Mouse (Mus musculus): ENCODE measurements around the gene Zfyve19.

Zfyve19 gene

GRCm38 (mm10) chr2:119196316-119197108, 11.9 kb upstream of the Zfyve19 start:
- no peak for DNase-seq (ENCODE audit: low spot score in 2 of 2)

GRCm38 (mm10) chr2:119197493-119197892, 10.9 kb upstream of the Zfyve19 start:
- no peak for DNase-seq (ENCODE audit: low spot score in 2 of 2)

DNA sequence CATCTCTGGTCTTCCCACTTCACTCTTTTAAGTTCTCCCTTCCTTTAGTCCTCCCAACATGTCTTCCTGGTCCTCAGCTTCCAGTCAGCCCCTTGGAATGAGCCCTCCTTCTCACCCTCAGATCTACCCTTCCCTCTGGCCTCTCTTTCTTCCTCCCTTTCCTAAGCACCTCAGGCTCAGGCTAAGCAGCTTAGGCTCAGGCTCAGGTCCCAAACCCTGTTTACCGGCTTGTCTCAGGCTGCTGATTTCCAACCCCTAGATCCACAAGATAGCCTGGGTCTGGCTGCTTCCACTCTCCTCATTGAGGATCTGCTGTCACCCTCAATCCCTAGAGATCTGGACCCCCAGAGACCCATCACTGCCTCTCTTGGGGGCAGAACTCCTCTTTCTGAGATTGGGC, 10.4 kb upstream of the Zfyve19 start:
- DNase-seq (ENCODE audit: low spot score in 2 of 2): no peak

GRCm38 (mm10) chr2:119198934-119199333, 9.5 kb upstream of the Zfyve19 start:
- DNase-seq (ENCODE audit: low spot score in 2 of 2): no peak

- DNase-seq (ENCODE audit: low spot score in 2 of 2): no peak
Observed at GRCm38 (mm10) chr2:119202914-119203453, 5.4 kb upstream of the Zfyve19 start.

DNA sequence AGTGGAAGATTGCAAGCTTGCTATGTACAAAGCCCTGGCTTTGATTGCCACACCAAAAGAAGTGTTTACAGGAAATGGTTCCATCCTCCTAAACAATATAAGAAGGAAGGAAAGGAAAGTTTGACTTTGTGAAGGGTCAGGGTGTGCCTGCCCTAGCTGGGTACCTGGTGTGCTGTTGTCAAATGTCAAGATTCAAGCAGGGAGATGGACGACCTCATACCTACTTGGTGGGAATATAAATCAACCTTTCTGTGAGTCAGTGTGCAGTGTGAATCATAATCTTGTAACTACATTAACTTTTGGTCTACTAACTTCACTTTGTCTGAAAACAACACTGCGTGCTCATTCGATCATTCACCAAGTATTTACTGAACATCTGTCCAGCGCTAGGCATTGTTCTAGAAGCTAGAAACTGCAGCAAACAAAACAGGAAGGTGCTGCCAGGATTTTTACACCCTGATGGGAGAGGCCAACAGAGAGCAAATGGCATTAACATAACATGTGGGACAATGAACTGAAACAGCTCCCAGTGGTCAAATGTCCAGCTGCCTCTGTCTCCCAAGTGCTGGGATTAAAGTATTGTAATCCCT, 4.5 kb upstream of the Zfyve19 start:
- DNase-seq (ENCODE audit: low spot score in 2 of 2): no peak

- no peak for DNase-seq (ENCODE audit: low spot score in 2 of 2)
Observed at GRCm38 (mm10) chr2:119207961-119208343, 465 bp upstream of the Zfyve19 start.

GRCm38 (mm10) chr2:119209176-119209507, 725 bp downstream of the Zfyve19 start:
- DNase-seq (ENCODE audit: low spot score in 2 of 2): no peak

DNA sequence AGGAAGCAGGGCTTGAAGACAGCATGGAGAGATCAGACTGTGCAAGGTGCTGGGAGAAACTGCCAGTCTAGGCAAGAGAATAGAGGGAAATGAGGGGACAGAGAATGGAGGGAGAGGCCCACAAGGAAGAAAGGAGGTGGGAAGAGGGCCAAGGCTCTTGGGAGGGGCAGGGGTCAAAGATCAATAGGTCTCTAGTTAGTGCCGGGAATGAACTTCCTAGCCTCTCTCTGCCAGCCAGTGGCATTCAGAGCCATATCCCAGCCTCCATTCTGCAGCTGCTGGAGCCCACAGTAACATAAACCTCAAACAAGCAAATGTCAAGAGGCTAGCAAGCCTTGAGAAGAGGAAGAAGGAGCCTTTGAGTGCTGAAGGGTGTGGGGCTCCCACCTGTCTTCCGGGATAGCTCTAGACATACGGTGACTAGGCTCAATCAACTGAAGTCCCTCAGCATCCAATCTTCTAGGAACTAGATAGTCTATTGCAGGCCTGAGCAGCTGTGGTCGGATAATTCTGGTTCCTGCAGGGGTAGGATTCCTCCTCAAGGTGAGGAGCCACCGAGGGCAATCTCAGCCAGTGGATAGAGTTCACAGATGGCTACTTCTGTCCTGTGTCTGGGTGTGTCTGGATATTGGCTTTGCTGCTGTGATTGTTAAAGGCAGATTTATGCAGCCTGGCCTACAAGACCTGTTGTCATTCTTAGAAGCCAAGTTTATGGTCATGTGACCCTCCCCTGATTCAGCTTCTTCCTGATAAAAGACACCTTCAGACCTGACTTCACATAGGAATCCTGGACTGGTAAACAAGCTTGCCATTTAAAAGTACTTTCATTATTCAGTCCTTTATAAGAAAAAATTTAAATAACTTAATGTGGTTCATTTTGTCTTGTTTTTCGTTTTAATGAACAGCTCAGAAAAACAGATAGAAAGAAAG, 21.6 kb downstream of the Zfyve19 start, which contains the start of gene Ppp1r14d:
Gene Ppp1r14d (minus strand): TSS at position 132 of the 930 bp plus-strand sequence.
- DNase-seq (ENCODE audit: low spot score in 2 of 2): no peak

- no peak for DNase-seq (ENCODE audit: low spot score in 2 of 2)
Observed at GRCm38 (mm10) chr2:119236682-119237209, 28.3 kb downstream of the Zfyve19 start.

DNA sequence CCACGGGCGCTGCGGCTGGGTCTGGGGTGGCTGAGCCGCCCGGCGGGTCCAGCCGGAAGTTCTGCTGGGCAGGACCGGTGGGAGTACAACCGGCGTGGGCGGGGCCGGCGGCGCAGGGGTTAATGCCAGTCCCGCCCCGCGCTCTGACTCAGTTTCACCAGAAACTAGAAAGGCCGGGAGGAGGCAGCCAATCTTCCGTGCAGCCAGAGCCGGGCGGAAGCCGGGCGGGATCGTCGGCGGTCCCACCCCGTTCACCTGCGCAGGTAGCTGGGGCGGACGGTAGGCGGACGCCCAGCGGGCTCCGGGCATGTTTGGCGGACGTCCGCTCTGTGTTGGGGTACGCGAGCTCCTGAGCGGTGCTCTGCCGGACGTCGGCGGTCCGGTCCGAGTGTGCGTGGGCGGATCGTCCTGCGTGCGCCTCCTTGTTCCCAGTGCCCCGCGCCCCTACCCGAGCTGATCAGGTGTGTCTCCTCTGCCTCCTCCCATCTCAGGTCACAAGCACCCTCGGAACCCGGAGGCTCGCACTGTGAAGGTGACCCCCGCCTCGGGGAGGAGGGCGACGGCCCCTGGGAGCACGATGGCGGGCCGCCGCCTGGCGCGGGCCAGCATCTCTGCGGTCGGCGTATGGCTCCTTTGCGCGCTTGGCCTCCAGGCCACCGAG, 28.9 kb downstream of the Zfyve19 start, which contains the start of gene Spint1:
Gene Spint1 (plus strand): TSS at position 153 of the 661 bp plus-strand sequence.
- DNase-seq (ENCODE audit: low spot score in 2 of 2): no peak

DNA sequence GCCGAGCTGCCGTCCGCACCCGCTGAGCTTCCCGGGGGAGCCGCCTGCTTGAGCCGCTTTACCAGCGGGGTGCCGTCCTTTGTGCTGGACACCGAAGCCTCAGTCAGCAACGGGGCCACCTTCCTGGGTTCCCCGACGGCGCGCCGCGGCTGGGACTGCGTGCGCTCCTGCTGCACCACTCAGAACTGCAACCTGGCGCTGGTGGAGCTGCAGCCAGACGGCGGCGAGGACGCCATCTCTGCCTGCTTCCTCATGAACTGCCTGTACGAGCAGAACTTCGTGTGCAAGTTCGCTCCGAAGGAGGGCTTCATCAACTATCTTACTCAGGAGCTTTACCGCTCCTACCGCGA, 29.4 kb downstream of the Zfyve19 start:
- DNase-seq (ENCODE audit: low spot score in 2 of 2): no peak

DNA sequence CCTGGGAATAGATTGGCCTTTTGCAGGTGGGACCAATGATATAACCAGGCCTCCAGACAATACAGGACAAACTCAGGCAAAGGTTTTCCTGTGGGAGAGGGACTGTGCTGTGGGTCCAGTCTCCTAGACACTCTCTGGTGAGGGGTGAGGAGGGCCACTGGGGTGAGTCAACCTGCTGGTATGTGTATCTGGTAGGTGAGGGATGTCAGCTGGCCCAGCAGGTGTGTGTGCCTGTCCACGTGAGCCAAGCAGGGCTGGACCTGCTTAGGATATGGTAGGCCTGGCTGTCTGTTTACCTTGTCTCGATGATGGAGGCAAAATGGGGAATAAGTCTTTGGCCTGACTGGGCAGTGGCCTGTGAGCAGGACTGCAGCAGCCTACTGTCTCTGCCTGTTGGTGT, 30.3 kb downstream of the Zfyve19 start:
- no peak for DNase-seq (ENCODE audit: low spot score in 2 of 2)

DNA sequence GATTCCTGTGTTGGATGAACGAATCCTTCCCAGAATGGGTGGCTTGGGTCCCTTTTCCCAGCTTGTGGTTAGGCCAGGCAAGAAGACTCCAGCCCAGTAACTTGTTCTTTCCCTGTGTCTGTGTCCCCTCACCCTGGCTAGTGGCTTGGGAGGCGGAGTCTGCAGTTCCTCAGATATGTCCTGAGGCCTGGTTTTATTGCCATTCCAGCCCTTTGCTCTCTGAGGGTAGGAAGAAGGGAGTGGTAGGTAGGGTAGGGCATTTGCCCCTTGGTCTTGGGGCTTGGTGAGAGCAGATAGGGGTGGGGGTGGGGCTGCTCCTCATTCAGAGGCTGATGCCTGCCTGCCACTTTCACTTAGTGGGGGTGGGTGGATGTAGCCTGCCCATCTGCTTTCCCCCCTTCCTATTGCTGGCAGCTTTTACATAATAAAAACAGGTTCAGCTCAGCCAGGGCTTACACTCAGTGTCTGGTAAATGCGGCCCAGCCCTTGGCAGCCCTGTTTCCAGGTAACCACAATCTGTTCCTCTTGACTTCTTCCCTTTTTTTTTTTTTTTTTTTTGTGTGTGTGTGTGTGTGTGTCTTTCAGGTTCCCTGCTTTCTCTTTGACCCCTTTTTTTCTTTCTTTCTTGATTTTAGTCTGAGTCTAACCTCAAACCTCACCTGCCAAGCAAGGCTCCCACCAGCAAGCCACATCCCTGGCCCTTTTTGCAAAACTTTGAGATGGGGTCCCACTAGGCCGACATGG, 31.8 kb downstream of the Zfyve19 start:
- no peak for DNase-seq (ENCODE audit: low spot score in 2 of 2)

DNA sequence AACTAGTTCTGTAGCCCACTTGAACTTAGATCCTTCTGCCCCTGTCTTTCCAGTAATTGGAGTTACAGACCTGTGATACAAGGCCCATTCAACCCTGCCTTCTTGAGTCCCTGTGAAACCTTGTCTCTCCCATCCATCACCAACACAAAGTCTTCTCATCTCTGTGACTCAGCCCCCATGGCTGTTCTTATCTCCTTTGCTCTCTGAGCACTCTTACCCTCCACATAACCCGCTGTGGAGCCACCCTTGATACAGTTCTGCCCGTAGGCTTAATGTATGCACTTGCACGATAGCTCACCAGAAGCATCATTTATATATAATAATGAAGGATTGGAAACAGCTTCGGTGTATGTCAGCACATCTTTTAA, 32.4 kb downstream of the Zfyve19 start:
- DNase-seq (ENCODE audit: low spot score in 2 of 2): no peak

- DNase-seq (ENCODE audit: low spot score in 2 of 2): no peak
Observed at GRCm38 (mm10) chr2:119242548-119242947, 34.1 kb downstream of the Zfyve19 start.

GRCm38 (mm10) chr2:119245246-119245645, 36.8 kb downstream of the Zfyve19 start:
- DNase-seq (ENCODE audit: low spot score in 2 of 2): no peak

DNA sequence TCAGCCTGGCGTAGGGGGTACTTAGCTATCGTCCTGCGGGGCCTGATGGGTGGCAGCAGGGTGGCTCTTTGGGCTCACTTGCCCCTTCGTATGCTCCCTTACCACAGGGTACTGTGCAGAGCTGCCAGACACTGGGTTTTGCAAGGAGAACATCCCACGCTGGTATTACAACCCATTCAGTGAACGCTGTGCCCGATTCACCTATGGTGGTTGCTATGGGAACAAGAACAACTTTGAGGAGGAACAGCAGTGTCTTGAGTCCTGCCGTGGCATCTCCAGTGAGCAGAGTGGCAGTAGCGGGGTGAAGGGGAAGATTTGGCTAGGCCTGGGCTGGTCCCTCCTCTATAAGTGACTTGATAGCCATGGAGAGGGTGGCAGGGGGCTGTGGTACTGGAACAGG, 39.5 kb downstream of the Zfyve19 start:
- DNase-seq (ENCODE audit: low spot score in 2 of 2): no peak

- no peak for DNase-seq (ENCODE audit: low spot score in 2 of 2)
Observed at GRCm38 (mm10) chr2:119249592-119250061, 41.2 kb downstream of the Zfyve19 start.

GRCm38 (mm10) chr2:119250377-119250776, 42.0 kb downstream of the Zfyve19 start:
- no peak for DNase-seq (ENCODE audit: low spot score in 2 of 2)
